11 mouse cellular contexts compared by ENCODE assay signal in the genomic region with DNA sequence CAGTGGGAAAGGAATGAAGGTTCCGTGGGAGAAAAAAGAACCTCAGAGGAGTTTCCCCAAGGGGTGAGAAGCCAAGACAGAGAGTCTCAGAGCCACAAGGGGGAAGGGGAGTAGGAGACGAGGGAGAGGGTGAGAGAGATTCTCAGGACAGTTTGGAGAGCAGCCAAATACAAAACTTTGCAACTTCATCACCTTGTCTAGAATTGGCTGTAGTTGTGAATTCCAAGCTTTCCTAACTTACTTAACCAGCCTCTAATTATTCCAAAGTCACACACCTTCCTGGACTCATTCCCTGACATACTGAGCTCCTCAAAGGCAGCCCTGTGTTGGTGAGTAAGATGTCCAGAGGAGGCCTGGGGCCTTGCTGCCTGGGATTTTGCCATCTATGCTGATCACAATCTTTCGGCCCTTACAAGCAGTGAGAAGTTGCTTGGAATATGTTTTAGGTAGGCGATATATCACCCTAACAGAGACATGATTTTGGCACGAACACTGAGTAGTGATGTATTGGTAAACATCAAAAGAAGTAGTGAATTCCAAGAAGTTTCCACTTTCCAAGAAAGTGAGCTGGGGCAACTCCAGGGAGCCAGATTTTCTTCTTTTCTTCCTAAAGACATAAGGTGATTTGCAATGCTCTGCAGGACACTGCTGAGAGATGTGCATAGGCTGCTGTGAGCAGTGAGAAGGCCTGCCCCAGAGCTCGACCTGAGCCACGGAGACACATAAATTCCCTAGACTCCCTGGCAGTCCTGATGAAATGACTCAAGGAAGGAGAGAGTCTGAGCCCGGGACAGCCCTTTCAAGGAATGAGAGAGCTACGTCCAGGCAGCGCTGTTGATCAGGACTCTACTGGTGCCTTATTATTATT.
DNase-seq lines count a peak whose midpoint lies in the region; ATAC-seq and TF ChIP-seq lines count a peak whose summit lies in the region.
"Had no signal": no experiment of that assay in that cellular context is flagged by ENCODE, and none has a peak within 500 bp of the region (broad histone marks: within the 10 kb centered on the region; RNA-seq: fewer than 3 reads in every experiment).

No protein-coding gene starts in this region.

- no peak overlapping the region for H3K4me2 ChIP-seq in heart, embryonic 13.5 days
- no peak overlapping the region for H3K4me2 ChIP-seq in midbrain, postnatal 0 days (ENCODE audit: low read depth, low read length, poor library complexity, severe bottlenecking)
- H3K4me2 ChIP-seq: lung, embryonic 15.5 days had no signal

- H3K4me1 ChIP-seq in heart, embryonic 13.5 days: peaks cover 13% of the 10 kb centered on the region
- H3K4me1 ChIP-seq in midbrain, postnatal 0 days (ENCODE audit: insufficient read depth, low read length): peaks cover 3% of the 10 kb centered on the region

- 55% methylated on average over 10 of the region's 10 CpGs for WGBS in heart, embryonic 13.5 days
- 34% methylated on average over 10 of the region's 10 CpGs for WGBS in midbrain, postnatal 0 days

- intact Hi-C loops in left cerebral cortex, postnatal 4 days (cut with DNase I): no loop called here

- no peak for ATAC-seq in heart, embryonic 13.5 days (ENCODE audit: extremely low read depth, insufficient number of reproducible peaks, low FRiP score, low TSS enrichment)
- peak; percentile 23; the same call in 1 of the 2 replicates for ATAC-seq in midbrain, postnatal 0 days (ENCODE audit: low FRiP score)

- no peaks in the 10 kb centered on the region for H3K9me3 ChIP-seq in heart, embryonic 13.5 days
- H3K9me3 ChIP-seq in midbrain, postnatal 0 days (ENCODE audit: low read length): no peaks in the 10 kb centered on the region
- H3K9me3 ChIP-seq: lung, embryonic 15.5 days had no signal

- H3K36me3 ChIP-seq in heart, embryonic 13.5 days: no peaks in the 10 kb centered on the region
- no peaks in the 10 kb centered on the region for H3K36me3 ChIP-seq in midbrain, postnatal 0 days (ENCODE audit: insufficient read depth, low read length)
- H3K36me3 ChIP-seq: lung, embryonic 15.5 days had no signal

- no peak for TF ChIP-seq CTCF in midbrain, postnatal 0 days (IDR thresholded peaks at IDR 0.05)

- H3K9ac ChIP-seq in heart, embryonic 13.5 days: no peak overlapping the region
- no peak overlapping the region for H3K9ac ChIP-seq in midbrain, postnatal 0 days (replicated peaks; ENCODE audit: low read length, poor library complexity, severe bottlenecking)
- H3K9ac ChIP-seq: lung, embryonic 15.5 days had no signal

- no peak overlapping the region for H3K4me3 ChIP-seq in heart, embryonic 13.5 days
- no peak overlapping the region for H3K4me3 ChIP-seq in midbrain, postnatal 0 days (ENCODE audit: low read depth, low read length)
- H3K4me3 ChIP-seq: lung, embryonic 15.5 days had no signal

- DNase-seq in heart, adult 9 months (ENCODE audit: low spot score in 2 of 2): no peak
- peak; percentile 63 for DNase-seq in adipocyte (ENCODE audit: low spot score)
- peak; percentile 41 for DNase-seq in kidney, adult 18-20 months
- no peak for DNase-seq in midbrain, postnatal 0 days (ENCODE audit: low spot score)
- DNase-seq in spleen, adult 12 weeks (ENCODE audit: low spot score): no peak
- DNase-seq in urinary bladder, postnatal 36 days (ENCODE audit: low spot score in 2 of 2): no peak
- no peak for DNase-seq in left cerebral cortex, postnatal 4 days
- DNase-seq: B cell, adult 2 months; heart, postnatal 36 days had no signal

- 0 out of 2 replicates have a peak overlapping the region, but pooled peaks have one; percentile 24 for H3K27ac ChIP-seq in heart, embryonic 13.5 days (replicated peaks)
- no peak overlapping the region for H3K27ac ChIP-seq in midbrain, postnatal 0 days (ENCODE audit: low read depth, low read length)
- H3K27ac ChIP-seq: lung, embryonic 15.5 days had no signal

- H3K27me3 ChIP-seq in heart, embryonic 13.5 days (replicated peaks): no peaks in the 10 kb centered on the region
- H3K27me3 ChIP-seq in midbrain, postnatal 0 days (ENCODE audit: insufficient read depth, low read length): no peaks in the 10 kb centered on the region
- H3K27me3 ChIP-seq: lung, embryonic 15.5 days had no signal

Comparison
In these comparisons a context has a peak if more than half of its experiments do, and no peak if none do; other contexts are left out.
1. DNase-seq: peak in adipocyte (single experiment) and kidney, adult 18-20 months (single experiment); none in heart, adult 9 months (0 of 2), midbrain, postnatal 0 days (single experiment), spleen, adult 12 weeks (single experiment), urinary bladder, postnatal 36 days (0 of 2) and left cerebral cortex, postnatal 4 days (single experiment).